Mouse (Mus musculus) erythroblast, adult 5-6 weeks (primary cell): ENCODE results near the gene Fnbp1l. TPM values are rescaled to one million over a fixed set of nuclear protein-coding genes. Genes with fewer than 3 reads are reported as not detected.

Experiments
- ATAC-seq: replicated peaks from 2 replicates; pipeline ENCODE4 v1.8.0; 2016; ENCODE audit warnings: moderate number of reproducible peaks, mild to moderate bottlenecking, moderate TSS enrichment, inconsistent platforms; ENCODE audit not compliant: poor library complexity, low FRiP score, severe bottlenecking
- total RNA-seq, 2 experiments: library from RNA; stranded (forward) in 1 of 2; stranded (reverse) in 1 of 2; fragments of 150-400 nt in 1 of 2; fragments of 200-764, 138-1000 nt in 1 of 2; gene quantifications; 2 replicates each; pipeline versions ENCODE4 v1.2.3 to v1.2.4; 2015 to 2017; ENCODE audit warnings: low replicate concordance in 2 of 2

The Fnbp1l gene
- total RNA-seq, 2 experiments from 2014 or later: 8.0 to 25.7 TPM

DNA sequence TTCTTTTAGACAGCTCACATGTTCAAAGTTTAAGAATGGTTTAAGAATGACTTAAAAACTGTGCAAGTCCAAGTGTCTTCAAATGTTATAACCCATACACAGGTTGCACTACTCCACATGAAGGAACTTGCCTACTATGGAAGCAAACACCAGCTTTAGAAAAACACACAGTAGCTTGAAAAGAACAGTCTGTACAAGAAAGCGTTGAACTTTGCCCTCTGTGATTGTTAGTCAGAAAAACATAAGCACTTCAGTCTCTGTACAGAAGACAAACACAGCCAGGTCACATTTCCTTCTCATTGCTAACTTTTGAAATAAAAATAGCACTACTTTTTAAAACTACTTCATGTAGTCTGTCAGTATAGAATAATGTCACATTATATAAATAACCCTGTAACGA lies 80.7 kb downstream of the Fnbp1l start:
- ATAC-seq: no peak

DNA sequence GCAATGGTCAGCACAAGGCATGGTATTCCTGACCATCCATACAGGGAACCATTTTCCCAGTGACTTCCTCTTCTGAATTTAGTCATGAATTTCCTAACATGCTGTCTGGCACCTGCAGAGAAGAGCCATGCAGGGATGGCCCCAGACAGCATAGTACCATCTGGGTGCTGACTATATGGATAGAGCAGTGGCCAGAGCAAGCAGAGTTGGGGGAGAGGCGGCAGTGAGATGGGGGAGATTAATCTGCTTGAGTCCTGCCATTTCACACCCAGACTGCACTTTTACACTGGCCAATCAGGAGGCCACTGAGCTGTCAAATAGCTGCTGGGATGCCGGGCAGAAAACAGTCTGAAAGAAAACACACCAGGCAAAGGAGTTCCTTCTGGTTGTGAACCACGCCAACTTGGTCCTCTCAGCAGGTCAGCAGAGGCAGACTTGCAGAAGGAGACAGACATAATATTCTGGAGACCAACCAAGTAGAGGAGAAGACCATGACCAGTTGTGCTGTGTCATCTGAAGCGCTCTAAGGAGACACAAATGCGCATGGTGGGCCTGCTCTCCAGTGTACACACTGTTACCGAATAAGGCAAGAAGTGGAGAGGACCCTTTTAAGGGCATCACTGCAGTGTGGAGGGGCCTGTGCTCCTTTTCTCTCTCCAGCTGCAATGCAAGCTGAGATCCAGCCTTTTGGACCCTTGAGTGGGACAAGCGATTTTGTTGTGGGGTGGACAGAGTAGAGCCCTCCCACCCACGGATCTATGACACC lies 83.4 kb downstream of the Fnbp1l start:
- ATAC-seq: no peak

DNA sequence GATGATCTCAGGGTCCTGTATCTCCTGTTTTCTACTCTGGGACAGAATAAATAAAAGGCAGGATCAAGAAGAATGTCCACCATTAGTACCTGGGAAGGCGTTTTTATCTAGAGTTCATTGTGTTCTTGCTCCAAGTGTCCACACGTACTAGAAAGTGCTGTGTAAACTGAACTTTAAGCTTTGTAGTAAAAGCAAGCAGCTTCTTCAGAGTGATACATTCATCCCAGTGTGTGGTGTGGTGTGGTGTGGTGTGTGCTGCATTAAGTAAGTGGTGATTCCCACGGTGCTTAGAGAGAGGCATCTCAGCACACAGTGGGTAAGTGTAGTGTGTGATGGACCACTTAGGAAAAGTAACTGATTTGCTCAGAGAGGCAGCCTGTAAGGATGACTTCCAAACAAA lies 91.0 kb downstream of the Fnbp1l start:
- no peak for ATAC-seq

DNA sequence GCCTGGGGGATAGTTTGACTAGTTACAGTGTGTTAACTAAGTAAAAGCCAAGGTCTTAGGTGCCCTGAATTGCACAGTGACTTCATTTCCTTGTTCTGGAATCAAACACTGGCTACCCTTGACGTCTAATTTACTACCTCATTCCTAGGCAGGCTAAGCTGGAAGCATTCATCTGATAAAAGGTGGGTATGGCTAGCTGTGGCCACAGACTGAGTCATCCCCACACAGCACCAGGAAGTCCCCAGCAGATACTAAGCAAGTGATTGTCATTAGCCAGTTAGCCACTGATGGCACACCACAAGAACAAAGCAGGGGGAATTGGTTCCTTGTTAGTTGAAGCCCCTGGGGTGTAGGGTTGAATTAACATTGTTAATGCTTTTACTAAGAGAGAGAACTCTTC lies 98.2 kb downstream of the Fnbp1l start:
- no peak for ATAC-seq

DNA sequence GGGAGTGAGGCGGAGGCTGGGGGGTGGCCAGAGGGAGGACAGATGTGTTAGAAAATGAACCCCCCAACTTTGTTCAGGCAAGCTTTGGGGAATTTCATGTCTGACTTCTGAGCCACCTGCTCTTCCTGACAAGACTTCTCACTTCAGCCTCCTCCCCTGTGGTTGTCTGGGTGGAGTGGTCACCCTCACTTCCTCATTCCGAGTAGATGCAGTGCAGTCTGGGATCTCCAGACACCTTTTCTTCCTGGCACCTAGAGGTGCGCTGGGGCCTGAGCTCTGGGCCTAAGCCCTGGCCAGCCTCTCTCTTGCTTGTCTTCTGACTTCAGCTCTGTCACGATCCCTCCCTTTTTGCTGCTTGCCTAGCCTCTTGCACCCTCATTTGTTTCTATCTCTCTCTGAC lies 98.6 kb downstream of the Fnbp1l start:
- ATAC-seq: no peak

DNA sequence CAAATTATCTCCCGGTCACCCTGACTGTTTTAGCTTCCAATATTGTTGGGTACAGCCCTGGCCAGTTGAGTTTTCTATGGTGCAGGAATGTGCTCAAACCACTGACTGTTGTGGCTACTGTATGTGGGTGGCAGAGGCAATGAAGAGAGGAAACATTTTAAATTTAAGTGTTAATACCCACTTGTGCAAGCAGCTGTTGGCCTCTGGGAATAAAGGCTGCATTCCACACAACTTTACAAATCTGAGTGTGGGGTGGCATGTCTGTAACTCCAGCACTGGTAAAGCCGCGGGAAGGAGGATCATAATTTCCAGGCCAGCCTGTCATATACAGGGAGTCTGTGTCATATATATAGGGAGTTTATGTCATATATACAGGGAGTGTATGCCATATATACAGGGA lies 99.2 kb downstream of the Fnbp1l start:
- ATAC-seq: no peak

DNA sequence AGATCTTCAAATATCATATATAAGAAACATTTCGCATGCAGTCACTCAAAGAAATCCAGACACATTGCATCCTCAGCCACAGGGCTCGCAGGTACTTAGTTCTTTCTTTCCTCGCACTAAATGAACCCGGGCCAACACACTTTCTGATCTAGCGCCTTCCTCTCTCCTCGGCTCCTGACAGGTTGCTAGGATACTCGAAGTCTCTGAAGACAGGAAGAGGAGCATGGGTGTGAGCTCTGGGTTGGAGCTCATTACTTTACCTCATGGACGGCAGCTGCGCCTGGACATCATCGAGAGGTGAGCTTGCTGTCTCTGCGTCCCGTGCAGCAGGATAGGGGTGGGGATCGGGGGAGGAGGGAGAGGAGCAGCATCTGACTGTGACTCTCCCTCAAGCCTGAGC lies 100.4 kb downstream of the Fnbp1l start:
- ATAC-seq: no peak

DNA sequence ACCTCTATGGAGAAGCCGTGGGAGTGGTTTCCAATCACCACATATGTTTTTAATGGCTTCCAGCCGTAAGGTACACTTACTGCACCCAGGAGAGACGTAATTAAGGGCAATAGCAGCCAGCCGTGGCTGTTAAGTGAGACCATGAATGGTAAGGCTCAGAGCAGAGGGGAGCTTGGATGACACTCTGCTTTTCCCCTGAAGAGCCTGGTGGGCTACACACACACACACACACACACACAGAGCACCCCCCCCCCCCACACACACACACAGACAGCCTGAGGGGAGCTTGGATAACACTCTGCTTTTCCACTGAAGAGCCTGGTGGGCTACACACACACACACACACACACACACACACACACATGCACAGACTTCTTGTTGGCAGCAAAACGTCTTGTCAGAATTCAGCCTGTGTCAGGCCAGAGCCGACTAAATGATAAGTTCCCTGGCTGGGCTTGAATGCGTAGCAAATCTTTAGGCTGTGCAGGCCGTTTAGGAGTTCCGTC lies 101.2 kb downstream of the Fnbp1l start:
- no peak for ATAC-seq

DNA sequence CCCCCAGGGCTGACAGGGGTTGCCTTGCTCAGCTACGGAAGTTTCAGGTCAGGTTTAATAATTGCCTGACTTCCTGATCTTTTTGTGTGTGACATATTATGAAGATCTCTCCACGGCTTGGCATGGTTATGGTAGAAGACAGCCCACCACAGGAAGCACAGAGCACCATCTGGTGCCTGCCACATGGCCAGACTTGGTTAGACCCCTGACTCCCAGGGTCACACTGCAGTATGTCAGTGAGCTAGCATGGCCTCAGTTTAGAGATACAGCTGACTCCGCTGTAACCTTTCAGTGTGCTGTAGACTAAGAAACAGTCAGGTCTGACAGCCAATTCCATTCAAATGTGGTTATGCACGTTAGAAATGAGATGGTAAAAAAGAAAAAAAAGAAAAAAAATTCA lies 101.8 kb downstream of the Fnbp1l start:
- ATAC-seq: no peak

DNA sequence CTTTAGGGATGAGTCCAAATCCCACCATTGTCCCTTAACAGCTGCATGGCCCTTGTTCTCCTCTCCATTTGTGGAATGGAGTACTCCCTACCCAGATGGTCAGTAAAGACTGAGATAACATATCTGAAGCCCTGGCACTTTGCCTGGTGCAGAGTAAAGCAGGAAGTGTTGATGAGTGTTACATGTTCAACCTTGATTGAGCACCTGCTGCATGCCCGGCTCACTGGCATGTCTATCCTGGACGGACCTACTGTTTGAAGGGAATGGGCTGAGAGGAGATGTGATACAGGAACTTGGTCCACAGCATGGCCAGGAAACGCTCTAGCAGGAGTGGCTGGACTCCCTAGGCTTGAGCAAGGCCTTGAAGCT lies 103.2 kb downstream of the Fnbp1l start:
- ATAC-seq: no peak

DNA sequence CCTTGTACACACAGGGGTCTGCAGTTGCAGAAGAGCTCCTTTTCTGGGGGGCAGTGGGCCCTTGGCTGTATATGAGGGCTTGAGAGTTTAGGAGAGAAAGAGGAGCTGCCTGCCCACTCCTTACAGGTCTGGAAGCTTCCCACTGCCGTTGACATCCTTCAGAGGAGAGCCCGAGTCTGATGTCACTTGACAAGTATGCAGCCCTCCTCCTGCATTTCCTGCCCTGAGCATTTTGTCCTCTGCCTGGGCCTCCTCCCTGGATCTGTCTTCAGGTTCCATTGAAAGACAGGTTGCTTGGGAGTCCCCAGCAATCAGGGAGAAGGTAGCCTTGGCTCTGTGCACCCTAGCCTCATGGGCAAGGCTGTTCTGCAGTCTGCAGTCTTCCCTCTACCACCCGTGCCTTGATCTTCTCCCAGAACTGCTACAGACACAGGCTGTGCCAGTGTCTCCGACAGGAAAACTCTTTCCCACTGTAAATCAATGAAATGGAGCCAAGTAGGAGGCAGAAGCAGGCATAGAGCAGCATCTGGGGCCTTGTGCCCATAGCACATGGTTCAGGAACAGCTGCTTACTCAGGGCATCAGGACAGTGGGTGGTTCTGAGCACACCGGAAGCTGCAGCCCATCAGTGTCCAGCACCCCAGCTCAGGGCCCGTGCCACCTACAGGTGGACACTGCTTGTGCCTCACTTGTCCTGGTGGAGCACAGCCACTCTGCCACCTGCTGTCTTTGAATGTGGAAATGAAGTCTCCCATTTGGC lies 103.8 kb downstream of the Fnbp1l start:
- ATAC-seq: no peak

DNA sequence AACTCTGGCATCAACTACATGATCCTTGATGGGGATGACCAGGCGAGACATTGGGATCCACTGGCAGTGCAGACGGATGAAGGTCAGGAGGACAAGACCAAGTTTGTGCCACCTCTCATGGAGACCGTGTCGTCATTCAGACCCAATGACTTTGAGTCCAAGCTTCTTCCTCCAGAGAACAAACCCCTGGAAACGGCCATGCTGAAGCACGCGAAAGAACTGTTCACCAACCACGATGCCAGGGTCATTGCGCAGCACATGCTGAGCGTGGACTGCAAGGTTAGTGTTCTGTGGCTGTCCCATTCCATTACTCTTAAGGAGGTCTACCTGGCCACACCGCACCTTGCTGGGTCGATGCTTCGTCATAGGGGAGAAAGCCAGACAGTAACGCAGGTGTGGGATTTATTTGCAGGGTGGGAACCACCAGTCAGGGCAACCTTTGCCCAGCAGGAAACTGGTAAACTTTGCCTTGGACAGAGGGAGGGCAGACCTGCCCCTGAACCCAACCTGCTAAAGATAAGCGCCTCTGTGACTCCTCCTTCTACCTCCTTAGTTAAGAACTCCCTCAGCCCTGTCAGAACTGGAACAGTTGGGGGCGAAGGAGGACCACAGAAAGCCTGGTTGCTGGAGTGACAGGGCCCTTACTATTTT lies 106.7 kb downstream of the Fnbp1l start:
- no peak for ATAC-seq

DNA sequence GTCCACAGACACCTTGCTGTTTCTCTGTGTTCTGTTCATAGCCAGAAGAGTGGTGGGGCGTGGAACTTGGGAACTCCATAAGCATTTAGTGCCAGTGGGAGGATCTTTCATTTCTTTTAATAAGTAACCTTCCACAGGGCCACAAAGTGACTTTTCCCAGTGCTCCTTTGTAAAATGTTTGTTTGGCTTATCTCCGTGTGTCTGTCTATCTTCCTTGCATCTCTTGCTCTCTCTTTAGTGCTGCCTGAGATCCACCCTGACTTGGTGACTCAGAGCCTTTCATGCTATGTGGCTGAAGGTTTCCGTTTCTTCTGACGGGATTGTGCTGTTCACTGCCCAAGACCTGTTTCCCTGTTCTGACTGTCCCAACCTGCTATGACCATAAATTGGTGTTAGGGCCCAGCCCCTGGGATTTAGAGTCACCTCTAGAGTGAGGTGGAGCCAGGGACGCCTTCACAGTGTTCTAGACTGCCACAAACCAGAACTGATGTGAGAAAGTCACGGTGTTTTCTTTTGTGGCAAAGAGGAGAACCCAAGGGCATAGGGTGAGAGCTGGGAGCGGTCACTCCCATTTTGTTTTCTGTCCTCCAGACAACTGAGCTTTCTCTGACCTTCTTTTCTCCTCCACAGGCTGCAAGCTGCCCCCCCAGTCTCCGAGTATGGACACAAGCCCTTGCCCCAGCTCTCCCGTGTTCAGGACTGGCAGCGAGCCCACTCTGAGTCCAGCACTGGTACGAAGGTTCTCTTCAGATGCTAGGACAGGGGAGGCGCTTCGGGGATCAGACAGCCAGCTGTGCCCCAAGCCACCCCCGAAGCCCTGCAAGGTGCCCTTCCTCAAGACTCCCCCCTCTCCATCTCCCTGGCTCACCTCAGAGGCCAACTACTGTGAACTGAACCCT lies 107.5 kb downstream of the Fnbp1l start:
- ATAC-seq: no peak

DNA sequence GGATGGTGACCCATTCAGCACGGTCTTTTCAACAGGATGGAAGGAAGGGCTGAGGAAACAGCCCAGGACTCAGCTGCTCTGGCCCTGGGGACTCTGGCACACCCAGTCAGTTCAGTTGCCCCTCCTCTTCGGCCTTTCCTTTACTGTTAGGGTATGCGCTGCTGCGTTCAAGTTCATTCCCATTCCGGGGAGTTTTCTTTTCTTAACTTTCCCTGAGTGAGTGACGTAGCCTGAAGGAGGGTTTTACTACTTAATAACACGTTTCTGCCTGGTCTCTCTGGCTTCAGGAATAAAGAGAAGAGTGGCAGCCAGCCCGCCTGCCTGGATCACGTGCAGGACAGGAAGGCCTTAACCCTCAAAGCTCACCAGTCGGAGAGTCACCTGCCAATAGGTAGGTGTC lies 108.6 kb downstream of the Fnbp1l start:
- ATAC-seq: no peak

DNA sequence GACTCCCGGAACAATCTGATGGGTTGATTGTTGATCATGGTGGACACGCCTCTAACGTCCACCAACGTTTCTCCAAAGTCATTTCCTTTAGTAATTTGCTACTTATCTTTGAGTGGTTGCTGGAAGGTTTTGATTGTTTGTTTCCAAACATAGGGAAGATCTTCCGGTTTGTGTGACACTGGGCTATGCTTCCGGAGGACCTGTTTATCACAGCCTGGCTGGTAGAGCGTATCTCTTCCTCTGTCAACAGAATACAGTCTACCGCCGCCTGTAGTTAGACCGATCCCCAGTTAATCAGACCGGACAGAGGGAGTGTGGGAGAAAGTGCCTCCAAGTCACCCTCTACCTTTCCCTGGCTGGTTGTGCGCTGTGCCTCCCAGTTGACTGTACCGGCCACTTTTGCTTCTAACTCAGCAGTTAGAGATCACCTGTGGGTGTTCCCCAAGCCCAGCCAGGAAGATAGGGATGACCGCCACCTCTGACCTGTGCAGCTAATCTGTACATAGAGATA lies 109.2 kb downstream of the Fnbp1l start:
- no peak for ATAC-seq

DNA sequence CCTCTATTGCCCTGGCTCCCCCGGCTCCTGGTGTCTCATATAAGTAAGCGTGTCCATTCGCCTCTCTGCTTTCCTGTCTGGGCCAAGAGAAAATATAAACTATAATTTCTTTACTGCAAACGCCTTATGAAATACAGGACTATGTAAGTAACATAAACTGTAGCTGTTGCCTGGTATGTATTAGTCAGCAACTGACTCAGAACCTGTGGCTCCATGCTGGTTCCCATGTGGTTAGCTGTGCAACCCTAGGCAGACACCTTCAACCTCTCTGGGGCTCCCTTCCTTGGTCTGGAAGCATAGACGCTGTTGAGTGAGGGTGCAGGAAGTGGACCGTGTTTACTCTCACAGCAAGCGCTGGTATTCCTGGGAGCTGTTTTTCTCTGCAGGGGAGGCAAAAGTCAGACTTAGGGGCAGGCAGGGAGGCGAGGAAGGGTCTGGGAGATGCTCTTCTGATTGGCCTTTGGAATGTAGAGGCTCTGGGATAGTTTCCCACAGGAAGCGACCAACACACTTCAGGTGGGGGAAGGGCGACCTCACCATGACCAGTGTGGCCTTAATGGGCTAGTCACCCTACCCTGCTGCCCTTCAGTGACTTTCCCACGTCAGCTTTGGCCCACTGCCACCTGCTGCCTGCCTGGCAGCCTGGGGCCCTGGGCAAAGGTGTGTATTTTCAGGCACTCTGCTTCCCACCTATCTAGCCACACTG lies 109.8 kb downstream of the Fnbp1l start:
- ATAC-seq: no peak

DNA sequence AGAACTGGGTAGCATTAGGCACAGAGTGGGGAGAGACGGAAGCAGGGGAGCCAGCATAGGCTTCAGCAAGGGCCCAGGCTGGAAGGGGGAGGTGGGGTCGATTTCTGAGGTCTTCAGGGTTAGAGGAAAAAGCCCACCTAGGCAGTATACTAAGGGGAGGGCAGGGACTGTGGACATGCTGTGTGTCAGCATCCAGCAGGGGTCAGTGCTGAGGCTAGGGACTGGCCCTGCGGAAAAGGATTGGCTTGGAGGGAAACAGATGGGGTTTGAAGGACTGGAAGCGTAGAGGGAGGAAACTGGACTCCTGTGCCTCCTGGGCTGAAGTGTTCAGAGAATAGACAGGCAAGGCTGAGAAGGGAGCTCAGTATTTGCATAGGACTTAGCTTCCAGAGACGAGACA lies 110.4 kb downstream of the Fnbp1l start:
- no peak for ATAC-seq

DNA sequence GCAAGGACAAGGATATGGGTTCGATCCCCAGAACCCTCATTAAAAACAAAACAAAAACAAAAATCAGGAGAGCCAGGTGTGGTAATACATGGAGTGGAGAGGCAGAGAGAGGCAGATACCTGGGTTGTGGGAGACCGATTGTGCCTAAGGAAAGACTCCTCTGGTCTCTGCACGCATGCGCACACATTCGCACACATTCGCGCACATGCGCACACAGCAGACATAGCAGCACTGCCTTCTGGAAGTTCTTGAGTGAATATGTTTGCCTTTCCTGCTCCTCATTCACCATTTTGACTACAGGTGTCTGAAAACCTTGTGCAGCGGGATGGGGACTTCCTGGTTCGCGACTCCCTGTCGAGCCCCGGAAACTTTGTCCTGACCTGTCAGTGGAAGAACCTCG lies 111.7 kb downstream of the Fnbp1l start:
- ATAC-seq: no peak

DNA sequence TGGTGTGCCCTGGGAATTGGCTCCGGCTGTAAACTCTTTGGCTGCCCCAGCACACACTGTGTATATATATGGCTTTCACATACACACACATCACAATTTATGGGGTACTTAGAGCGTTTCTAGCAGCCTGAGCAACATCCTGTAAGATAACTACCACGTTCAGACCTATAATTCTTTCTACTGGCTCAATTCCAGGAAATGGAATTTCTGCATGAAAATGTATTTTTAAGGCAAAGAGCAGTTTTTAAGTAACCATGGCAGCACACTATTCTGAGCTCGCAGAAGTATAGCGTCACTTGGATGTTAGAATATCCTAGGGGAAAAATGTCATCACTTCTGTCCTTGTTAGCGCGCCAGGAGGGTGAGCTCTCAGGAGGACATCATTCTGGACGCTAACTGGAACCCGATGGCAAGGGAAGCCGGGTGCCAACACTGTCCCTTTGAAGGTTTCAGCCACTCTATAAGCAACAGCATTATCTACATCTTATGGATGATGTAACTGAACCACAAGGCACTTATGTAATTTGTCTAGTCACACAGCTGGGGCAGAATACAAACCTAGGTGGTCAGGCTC lies 113.1 kb downstream of the Fnbp1l start:
- no peak for ATAC-seq
